Mouse (Mus musculus): ENCODE measurements around the gene Ppp1r14c. TPM values are rescaled to one million over a fixed set of nuclear protein-coding genes. Genes with fewer than 3 reads are reported as not detected.

The Ppp1r14c gene
- total and polyA plus RNA-seq, 3 experiments, result 90.7 to 164 (median 156) TPM

GRCm38 (mm10) chr10:3508746-3509145, 142.9 kb downstream of the Ppp1r14c start:
- H3K9ac ChIP-seq (ENCODE audit: low read depth, low read length), result no peak overlapping the region
- 53% methylated on average over 2 of the region's 2 CpGs for WGBS
- H3K4me3 ChIP-seq, result no peak overlapping the region
- H3K79me2 ChIP-seq (replicated peaks; ENCODE audit: control insufficient read depth, insufficient read depth, low read length), result no peaks in the 10 kb centered on the region
- H3K27ac ChIP-seq, result no peak overlapping the region
- no peaks in the 10 kb centered on the region for H3K36me3 ChIP-seq (ENCODE audit: control insufficient read depth, insufficient read depth, low read length)
- TF ChIP-seq EP300 (IDR thresholded peaks at IDR 0.05; ENCODE audit: insufficient read depth, low read depth, low read length), result no peak
- no peak for TF ChIP-seq CTCF (IDR thresholded peaks at IDR 0.05)
- intact Hi-C loops (cut with DNase I), result no loop called here
- no peaks in the 10 kb centered on the region for H3K27me3 ChIP-seq (ENCODE audit: control insufficient read depth, insufficient read depth, low read length)
- H3K4me1 ChIP-seq (ENCODE audit: control insufficient read depth, insufficient read depth, low read length), result no peaks in the 10 kb centered on the region
- DNase-seq, result no peak

GRCm38 (mm10) chr10:3509663-3510277, 143.9 kb downstream of the Ppp1r14c start:
- Histone ChIP-seq H3K9ac (ENCODE audit: low read depth, low read length) (no peak overlapping the region), H3K4me3 (no peak overlapping the region), H3K36me3 (ENCODE audit: control insufficient read depth, insufficient read depth, low read length) (no peaks in the 10 kb centered on the region), H3K27me3 (ENCODE audit: control insufficient read depth, insufficient read depth, low read length) (no peaks in the 10 kb centered on the region), H3K4me1 (ENCODE audit: control insufficient read depth, insufficient read depth, low read length) (no peaks in the 10 kb centered on the region), H3K79me2 (replicated peaks; ENCODE audit: control insufficient read depth, insufficient read depth, low read length) (no peaks in the 10 kb centered on the region), H3K27ac (no peak overlapping the region)
- 62% methylated on average over 7 of the region's 7 CpGs for WGBS
- DNase-seq, result no peak
- TF ChIP-seq POLR2A (IDR thresholded peaks at IDR 0.05; ENCODE audit: insufficient read depth, low read depth, low read length), result no peak
- TF ChIP-seq CTCF (IDR thresholded peaks at IDR 0.05), result no peak
- no peak for TF ChIP-seq EP300 (IDR thresholded peaks at IDR 0.05; ENCODE audit: insufficient read depth, low read depth, low read length)
- intact Hi-C loops (cut with DNase I), result no loop called here

- intact Hi-C loops (cut with DNase I), result no loop called here
- TF ChIP-seq EP300 (IDR thresholded peaks at IDR 0.05; ENCODE audit: insufficient read depth, low read depth, low read length), result no peak
- TF ChIP-seq CTCF (IDR thresholded peaks at IDR 0.05), result no peak
- no peak for TF ChIP-seq POLR2A (IDR thresholded peaks at IDR 0.05; ENCODE audit: insufficient read depth, low read depth, low read length)
- Histone ChIP-seq H3K4me1 (ENCODE audit: control insufficient read depth, insufficient read depth, low read length) (no peaks in the 10 kb centered on the region), H3K9ac (ENCODE audit: low read depth, low read length) (no peak overlapping the region), H3K4me3 (no peak overlapping the region), H3K27me3 (ENCODE audit: control insufficient read depth, insufficient read depth, low read length) (no peaks in the 10 kb centered on the region), H3K27ac (no peak overlapping the region), H3K36me3 (ENCODE audit: control insufficient read depth, insufficient read depth, low read length) (no peaks in the 10 kb centered on the region), H3K79me2 (replicated peaks; ENCODE audit: control insufficient read depth, insufficient read depth, low read length) (no peaks in the 10 kb centered on the region)
- DNase-seq, result no peak
- WGBS, result 62% methylated on average over 3 of the region's 3 CpGs
Measured at GRCm38 (mm10) chr10:3510486-3510885, 144.6 kb downstream of the Ppp1r14c start.

GRCm38 (mm10) chr10:3511401-3511800, 145.5 kb downstream of the Ppp1r14c start:
- intact Hi-C loops (cut with DNase I), result no loop called here
- H3K36me3 ChIP-seq (ENCODE audit: control insufficient read depth, insufficient read depth, low read length), result no peaks in the 10 kb centered on the region
- H3K9ac ChIP-seq (ENCODE audit: low read depth, low read length), result no peak overlapping the region
- DNase-seq, result no peak
- H3K4me1 ChIP-seq (ENCODE audit: control insufficient read depth, insufficient read depth, low read length), result no peaks in the 10 kb centered on the region; the same call in none of the 2 replicates
- TF ChIP-seq CTCF (IDR thresholded peaks at IDR 0.05), result no peak
- TF ChIP-seq EP300 (IDR thresholded peaks at IDR 0.05; ENCODE audit: insufficient read depth, low read depth, low read length), result no peak
- no peak for TF ChIP-seq POLR2A (IDR thresholded peaks at IDR 0.05; ENCODE audit: insufficient read depth, low read depth, low read length)
- 59% methylated on average over 3 of the region's 3 CpGs for WGBS
- no peak overlapping the region for H3K27ac ChIP-seq
- no peaks in the 10 kb centered on the region for H3K27me3 ChIP-seq (ENCODE audit: control insufficient read depth, insufficient read depth, low read length)
- H3K79me2 ChIP-seq (replicated peaks; ENCODE audit: control insufficient read depth, insufficient read depth, low read length), result no peaks in the 10 kb centered on the region
- H3K4me3 ChIP-seq, result no peak overlapping the region

- Histone ChIP-seq H3K79me2 (replicated peaks; ENCODE audit: control insufficient read depth, insufficient read depth, low read length) (no peaks in the 10 kb centered on the region), H3K4me3 (no peak overlapping the region), H3K27me3 (ENCODE audit: control insufficient read depth, insufficient read depth, low read length) (no peaks in the 10 kb centered on the region), H3K4me1 (ENCODE audit: control insufficient read depth, insufficient read depth, low read length) (no peaks in the 10 kb centered on the region; the same call in none of the 2 replicates), H3K27ac (no peak overlapping the region), H3K9ac (ENCODE audit: low read depth, low read length) (no peak overlapping the region), H3K36me3 (ENCODE audit: control insufficient read depth, insufficient read depth, low read length) (no peaks in the 10 kb centered on the region)
- intact Hi-C loops (cut with DNase I), result no loop called here
- WGBS, result 77% methylated on average over 8 of the region's 8 CpGs
- no peak for DNase-seq
- TF ChIP-seq CTCF (IDR thresholded peaks at IDR 0.05) (peak; percentile 43), EP300 (IDR thresholded peaks at IDR 0.05; ENCODE audit: insufficient read depth, low read depth, low read length) (no peak), POLR2A (IDR thresholded peaks at IDR 0.05; ENCODE audit: insufficient read depth, low read depth, low read length) (no peak)
Measured at GRCm38 (mm10) chr10:3512620-3513305, 146.9 kb downstream of the Ppp1r14c start.

- 68% methylated on average over 6 of the region's 6 CpGs for WGBS
- Histone ChIP-seq H3K4me1 (ENCODE audit: control insufficient read depth, insufficient read depth, low read length) (no peaks in the 10 kb centered on the region; the same call in none of the 2 replicates), H3K4me3 (no peak overlapping the region), H3K27ac (no peak overlapping the region), H3K36me3 (ENCODE audit: control insufficient read depth, insufficient read depth, low read length) (no peaks in the 10 kb centered on the region), H3K9ac (ENCODE audit: low read depth, low read length) (no peak overlapping the region), H3K79me2 (replicated peaks; ENCODE audit: control insufficient read depth, insufficient read depth, low read length) (no peaks in the 10 kb centered on the region), H3K27me3 (ENCODE audit: control insufficient read depth, insufficient read depth, low read length) (no peaks in the 10 kb centered on the region)
- DNase-seq, result no peak
- intact Hi-C loops (cut with DNase I), result no loop called here
- TF ChIP-seq EP300 (IDR thresholded peaks at IDR 0.05; ENCODE audit: insufficient read depth, low read depth, low read length) (no peak), POLR2A (IDR thresholded peaks at IDR 0.05; ENCODE audit: insufficient read depth, low read depth, low read length) (no peak), CTCF (IDR thresholded peaks at IDR 0.05) (no peak)
Measured at GRCm38 (mm10) chr10:3513947-3514346, 148.1 kb downstream of the Ppp1r14c start.

Small RNA genes within 50 kb of the gene (microRNA-seq; reads per million reads assigned to microRNA genes)
- gene Gm24482, result 0 reads per million in 2 experiments

Other genes starting within 250 kb of the Ppp1r14c start
- gene H60c, start 98.3 kb upstream of the Ppp1r14c start, total RNA-seq (2021), result not detected
- gene H60c, start 98.3 kb upstream of the Ppp1r14c start, polyA plus RNA-seq (2012; rRNA removed), result not detected in 2 replicates
- not detected for gene Iyd, start 174.2 kb downstream of the Ppp1r14c start, total RNA-seq (2021)
- gene Iyd, start 174.2 kb downstream of the Ppp1r14c start, polyA plus RNA-seq (2012; rRNA removed), result 0.26 TPM in 1 of 2 replicates, not detected in the other